In genomic region chr4:81506841-81507240, GRCm38 (mm10) we compare ENCODE assay signal across 24 mouse cellular contexts.
"Had no signal": no experiment of that assay in that cellular context is flagged by ENCODE, and none has a peak within 500 bp of the region (broad histone marks: within the 10 kb centered on the region; RNA-seq: fewer than 3 reads in every experiment).

No protein-coding gene starts in this region.

- H3K36me3 ChIP-seq: heart, embryonic 10.5 days; heart, embryonic 12.5 days; hindbrain, embryonic 10.5 days; hindbrain, embryonic 12.5 days; intestine, embryonic 15.5 days; limb, embryonic 13.5 days; limb, embryonic 15.5 days had no signal

- H3K4me2 ChIP-seq: heart, embryonic 12.5 days; hindbrain, embryonic 12.5 days; hindbrain, embryonic 14.5 days; intestine, embryonic 15.5 days; limb, embryonic 13.5 days; limb, embryonic 15.5 days; liver, embryonic 11.5 days had no signal

- H3K27me3 ChIP-seq: heart, embryonic 12.5 days; hindbrain, embryonic 12.5 days; intestine, embryonic 15.5 days; limb, embryonic 13.5 days; limb, embryonic 15.5 days had no signal

- ATAC-seq: forebrain, embryonic 16.5 days; hindbrain, embryonic 16.5 days; inflammation-experienced regulatory T-cells, adult 6 months; intestine, embryonic 15.5 days; intestine, postnatal 0 days had no signal

- H3K4me3 ChIP-seq: gastrocnemius, adult 2 months; heart, embryonic 10.5 days; heart, embryonic 12.5 days; hindbrain, embryonic 10.5 days; hindbrain, embryonic 12.5 days; intestine, embryonic 15.5 days; limb, embryonic 13.5 days; limb, embryonic 15.5 days had no signal

- H3K4me1 ChIP-seq: heart, embryonic 10.5 days; heart, embryonic 12.5 days; hindbrain, embryonic 10.5 days; hindbrain, embryonic 12.5 days; limb, embryonic 15.5 days had no signal

- H3K9ac ChIP-seq: heart, embryonic 12.5 days; hindbrain, embryonic 12.5 days; hindbrain, embryonic 14.5 days; intestine, embryonic 15.5 days; limb, embryonic 13.5 days; limb, embryonic 15.5 days; liver, embryonic 14.5 days had no signal

- DNase-seq: gastrocnemius, adult 2 months; gastrocnemius, postnatal 10 days; gastrocnemius, postnatal 25 days; heart, adult 18-20 months; heart, postnatal 10 days; heart, postnatal 4 days; layer of hippocampus, adult 9-11 months; layer of hippocampus, postnatal 36 days; left cerebral cortex, postnatal 4 days had no signal

- H3K27ac ChIP-seq: gastrocnemius, adult 2 months; heart, embryonic 10.5 days; hindbrain, embryonic 10.5 days; hindbrain, embryonic 12.5 days; hindbrain, embryonic 14.5 days; intestine, embryonic 15.5 days; kidney, postnatal 0 days; limb, embryonic 13.5 days; limb, embryonic 15.5 days; liver, embryonic 14.5 days had no signal

- H3K9me3 ChIP-seq: heart, embryonic 10.5 days; heart, embryonic 12.5 days; hindbrain, embryonic 10.5 days; hindbrain, embryonic 12.5 days; intestine, embryonic 15.5 days; limb, embryonic 13.5 days; limb, embryonic 15.5 days had no signal
